Mouse (Mus musculus) intestine, embryonic 14.5 days (tissue): ENCODE results near the gene Tchhl1. TPM values are rescaled to one million over a fixed set of nuclear protein-coding genes. Genes with fewer than 3 reads are reported as not detected.

Source experiments
- microRNA-seq: library from miRNA; unstranded; fragments of <30 nt; microRNA quantifications from one replicate; pipeline ENCODE4, GENCODE M21; 2016
- polyA plus RNA-seq: library from polyadenylated mRNA; unstranded; fragments of >200 nt; fragmentation: Nextera tagmentation; extraction: Ambion mirVana; gene quantifications from 2 replicates; pipeline ENCODE4 v1.2.1, GENCODE M21; 2014

The Tchhl1 gene
- polyA plus RNA-seq, 1 experiment from 2014 or later = not detected

Small RNAs within 50 kb of the gene (microRNA-seq; reads per million reads assigned to microRNA genes)
- not detected for gene Gm22752

Other genes with a start within 250 kb of the Tchhl1 start
- gene Flg, start 195.2 kb upstream of the Tchhl1 start, polyA plus RNA-seq = not detected in 2 replicates
- gene Hrnr, start 149.0 kb upstream of the Tchhl1 start, polyA plus RNA-seq = not detected in 2 replicates
- not detected in 2 replicates for gene Rptn, start 75.1 kb upstream of the Tchhl1 start, polyA plus RNA-seq
- 0.97 and 1.4 TPM in 2 replicates for gene Tchh, start 26.4 kb upstream of the Tchhl1 start, polyA plus RNA-seq
- 946 TPM in 2 replicates for gene S100a11, start 51.7 kb downstream of the Tchhl1 start, polyA plus RNA-seq
- gene S100a10, start 86.3 kb downstream of the Tchhl1 start, polyA plus RNA-seq = 497 and 519 TPM in 2 replicates
- gene Tdpoz2, start 183.9 kb downstream of the Tchhl1 start, polyA plus RNA-seq = not detected in 2 replicates
- not detected in 2 replicates for gene Tdpoz1, start 207.6 kb downstream of the Tchhl1 start, polyA plus RNA-seq
- gene Gm37596, start 224.3 kb downstream of the Tchhl1 start, polyA plus RNA-seq = not detected in 2 replicates